Mouse (Mus musculus): ENCODE results near the gene Vmp1.

- TF ChIP-seq CTCF (IDR thresholded peaks at IDR 0.05; ENCODE audit: insufficient read depth, low read depth, low read length) (no peak), POLR2A (IDR thresholded peaks at IDR 0.05; ENCODE audit: insufficient read depth, low read depth, low read length) (no peak)
These were observed 92.3 kb downstream of the Vmp1 start for GRCm38 (mm10) chr11:86591301-86591845.
